Mouse (Mus musculus) T-helper 1 cell (primary cell): Measurements from ENCODE around the gene Csnk2a2.

ENCODE experiments used
- in situ Hi-C: fragments of 300-600 bp; cut with MboI, MseI; formaldehyde crosslinking; loops from one replicate; pipeline ENCODE4 v1.15.1; 2025; ENCODE audit warnings: high pct_unique_total_duplicates

Csnk2a2 gene

DNA sequence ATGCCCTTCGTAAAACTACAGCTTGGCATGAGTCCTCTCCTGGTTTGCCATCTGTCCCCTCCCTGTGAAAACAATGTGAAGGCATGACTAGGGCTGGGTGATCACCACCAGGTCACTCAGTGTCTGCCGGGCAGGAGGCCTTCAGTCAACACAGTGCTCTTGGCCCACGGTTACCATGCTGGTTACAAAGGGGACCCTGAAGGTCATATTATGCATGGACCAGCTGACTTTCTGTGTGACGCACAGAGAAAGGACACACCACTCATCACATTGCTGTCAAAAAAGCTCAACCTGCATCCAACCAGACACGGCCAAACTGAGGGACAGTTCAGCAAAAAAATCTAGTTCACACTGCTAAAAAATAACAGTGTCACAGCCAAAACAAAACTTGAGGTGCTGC, at the start of gene Csnk2a2:
Gene Csnk2a2 (minus strand): TSS at position 34 of the 400 bp plus-strand sequence.
- in situ Hi-C loops, result loop anchor here (10.0 kb wide), 1 partner anchor 1455 kb away; the partner anchor contains the start of genes Nudt21 and Ogfod1

DNA sequence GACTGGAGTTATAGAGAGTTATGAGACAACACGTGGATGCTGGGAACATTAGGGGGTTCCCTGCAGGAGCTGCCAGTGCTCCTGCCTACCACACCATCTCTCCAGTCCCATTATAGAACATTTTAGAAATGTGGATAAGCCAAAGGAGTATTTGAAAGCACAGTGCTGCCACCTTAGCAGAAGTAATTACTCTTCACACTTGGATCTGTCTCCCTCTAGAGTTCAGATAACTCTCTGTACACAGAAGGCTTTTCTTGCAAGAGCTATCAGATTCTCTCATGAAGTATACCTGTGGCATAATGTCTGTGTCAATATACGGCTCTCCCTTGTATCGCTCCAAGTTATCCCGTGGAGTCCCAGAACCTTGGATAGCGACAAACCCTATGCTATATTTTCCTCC, 49.6 kb upstream of the Csnk2a2 start:
- in situ Hi-C loops, result no loop called here

DNA sequence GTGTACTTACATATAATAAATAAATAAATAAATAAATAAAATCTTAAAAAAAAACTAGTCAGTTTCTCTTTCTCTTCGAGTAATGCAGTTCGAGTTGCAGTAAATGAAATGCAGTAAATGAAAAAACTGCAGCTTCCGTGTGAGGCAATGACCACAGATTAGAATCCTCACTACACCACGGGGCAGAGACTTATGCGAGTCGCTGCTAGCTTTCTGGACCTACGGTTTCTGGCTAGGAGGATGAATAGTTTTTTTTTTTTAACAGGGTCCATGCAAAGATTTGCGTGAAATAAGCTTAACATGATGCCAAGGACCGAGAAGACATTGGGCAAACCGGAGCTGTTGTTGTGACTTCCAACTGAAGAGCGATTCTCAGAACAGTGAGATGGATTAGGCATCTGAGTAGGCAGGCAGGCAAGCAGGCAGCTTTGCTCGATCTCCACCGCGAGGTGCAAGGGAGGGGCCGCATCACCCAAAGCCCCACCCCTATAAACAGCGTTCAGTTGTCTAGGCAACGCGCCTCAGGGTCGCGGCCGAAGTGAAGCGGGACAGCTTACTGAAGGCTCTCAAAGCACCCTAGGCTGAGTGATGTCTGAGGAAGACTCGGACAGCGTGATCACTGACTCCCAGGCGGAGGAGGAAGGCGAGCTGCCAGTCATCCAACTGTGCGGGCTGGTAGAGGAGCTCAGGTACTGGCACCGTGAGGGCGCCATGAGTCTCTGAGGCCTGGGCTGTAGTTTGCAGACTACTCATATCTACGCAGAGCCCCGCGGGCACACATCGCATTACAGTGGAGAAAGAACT, 43.9 kb upstream of the Csnk2a2 start, which contains the start of gene Ccdc113:
Gene Ccdc113 (plus strand): TSS at position 502 of the 804 bp plus-strand sequence.
- in situ Hi-C loops, result no loop called here

DNA sequence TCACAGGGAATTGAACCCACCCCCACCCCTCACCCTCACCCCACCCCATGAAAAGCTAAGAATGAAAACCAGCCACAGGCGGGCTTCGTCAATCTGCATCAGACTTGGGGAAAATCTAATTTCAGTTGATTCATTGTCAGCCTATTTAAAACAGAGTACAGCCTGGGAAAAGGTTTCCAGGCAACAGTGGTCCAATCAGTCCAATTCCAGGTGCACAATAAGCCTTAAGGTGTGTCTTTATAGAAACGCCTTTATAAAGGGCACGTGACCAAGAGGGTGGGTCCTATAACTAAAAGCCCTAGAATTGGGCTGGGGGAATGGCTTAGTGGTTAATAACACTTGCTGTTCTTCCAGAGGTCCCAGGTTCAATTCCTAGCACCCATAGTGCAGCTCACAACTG, 42.4 kb upstream of the Csnk2a2 start:
- in situ Hi-C loops, result no loop called here

DNA sequence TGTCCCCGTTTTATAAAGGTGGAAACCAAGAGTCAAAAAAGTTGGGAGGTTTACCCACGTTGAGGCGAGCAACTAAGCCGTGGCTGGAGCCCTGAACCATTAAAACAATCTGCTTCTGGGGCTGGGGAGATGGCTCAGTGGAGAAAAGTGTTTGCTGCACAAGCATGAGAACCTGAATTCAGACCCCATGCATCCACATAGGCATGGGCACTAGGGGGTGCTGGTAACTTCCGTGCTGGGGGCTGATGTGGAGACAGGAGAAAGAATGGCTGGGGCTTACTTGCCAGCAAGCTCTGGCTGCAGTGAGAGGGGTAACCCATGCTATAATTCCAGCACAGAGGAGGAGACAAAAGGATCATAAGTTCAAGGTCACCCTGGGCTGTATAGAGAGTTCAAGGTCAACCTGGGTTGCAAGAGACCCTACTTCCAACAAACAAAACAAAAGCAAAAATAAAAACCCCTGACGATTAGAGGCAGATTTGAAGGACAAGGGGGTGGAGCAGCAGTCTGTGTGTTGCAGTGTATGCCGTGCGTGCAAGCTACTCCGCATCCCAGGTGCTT, 39.0 kb upstream of the Csnk2a2 start:
- in situ Hi-C loops, result no loop called here

DNA sequence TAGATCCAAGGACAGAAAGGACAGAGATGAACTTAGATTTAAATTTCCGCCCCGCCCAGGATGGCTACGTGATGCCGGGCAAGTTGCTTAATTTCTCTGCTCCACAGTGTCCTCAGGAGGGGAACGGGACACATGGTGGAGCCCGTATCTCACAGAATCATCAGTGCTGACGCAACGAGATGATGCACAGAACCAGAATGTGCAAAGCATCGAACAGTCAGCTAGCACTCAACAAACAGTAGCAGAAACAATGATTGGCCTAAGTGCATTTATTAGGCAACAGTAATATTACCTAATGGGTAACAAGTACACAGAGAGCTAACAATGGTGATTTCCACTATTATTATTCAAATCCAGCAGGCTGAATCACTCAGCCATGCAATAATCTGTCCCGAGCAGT, 38.4 kb upstream of the Csnk2a2 start:
- in situ Hi-C loops, result no loop called here

DNA sequence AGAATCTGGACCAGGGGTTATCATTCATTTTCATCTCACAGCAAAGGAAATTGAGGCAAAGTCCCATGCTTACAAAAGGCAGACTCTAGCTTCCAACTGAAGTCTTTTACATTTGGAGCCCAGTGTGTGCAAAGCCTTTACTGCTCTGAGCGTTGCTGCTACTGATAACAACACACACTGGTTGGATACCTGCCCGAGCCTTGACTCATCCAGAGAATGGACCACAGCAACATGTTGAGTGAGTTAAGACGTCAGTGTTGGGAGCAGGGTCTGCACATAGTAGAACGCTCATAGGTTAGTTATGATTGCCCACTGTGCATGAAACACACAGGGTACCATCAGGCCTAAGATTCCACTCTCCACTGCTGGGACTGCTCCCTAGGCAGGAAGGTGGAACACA, 34.2 kb upstream of the Csnk2a2 start:
- in situ Hi-C loops, result no loop called here

DNA sequence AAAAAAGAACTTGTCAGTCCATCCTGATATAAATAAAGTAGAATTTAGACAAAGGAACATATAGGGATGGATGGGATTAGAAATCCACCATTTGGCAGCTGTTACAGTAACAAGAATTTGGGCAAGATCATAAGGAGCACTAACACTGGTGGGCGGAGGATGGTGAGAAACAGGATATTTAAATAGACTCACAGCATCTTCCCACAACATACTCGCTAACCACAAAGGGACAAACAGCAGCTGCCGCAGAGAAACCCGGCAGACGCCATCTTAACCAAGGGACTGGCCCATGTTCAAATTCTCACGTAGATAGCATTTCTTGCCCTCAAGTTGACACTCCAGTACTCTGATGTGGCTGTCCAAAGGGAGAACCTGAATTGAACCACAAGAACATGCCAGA, 27.1 kb upstream of the Csnk2a2 start:
- in situ Hi-C loops, result no loop called here

DNA sequence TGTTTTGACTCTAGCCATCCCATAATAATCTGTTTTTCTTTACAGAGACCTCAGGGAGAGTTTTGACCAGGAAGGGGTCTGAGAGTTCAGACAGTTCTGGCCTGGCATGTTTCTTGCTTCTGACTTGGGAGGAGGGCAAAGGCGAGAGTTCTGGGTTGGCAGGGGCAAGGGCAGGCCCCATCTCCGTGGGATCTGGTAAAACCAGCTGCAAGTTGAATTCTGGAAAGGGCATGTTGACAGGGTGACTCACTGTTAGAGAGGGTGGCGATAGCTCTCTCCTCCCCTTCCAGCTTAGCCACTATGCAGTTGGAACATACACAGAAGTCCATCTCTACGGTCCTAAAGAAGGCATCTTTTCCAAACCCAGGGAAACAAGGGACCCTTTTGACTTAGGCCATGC, 23.4 kb upstream of the Csnk2a2 start:
- in situ Hi-C loops, result no loop called here

DNA sequence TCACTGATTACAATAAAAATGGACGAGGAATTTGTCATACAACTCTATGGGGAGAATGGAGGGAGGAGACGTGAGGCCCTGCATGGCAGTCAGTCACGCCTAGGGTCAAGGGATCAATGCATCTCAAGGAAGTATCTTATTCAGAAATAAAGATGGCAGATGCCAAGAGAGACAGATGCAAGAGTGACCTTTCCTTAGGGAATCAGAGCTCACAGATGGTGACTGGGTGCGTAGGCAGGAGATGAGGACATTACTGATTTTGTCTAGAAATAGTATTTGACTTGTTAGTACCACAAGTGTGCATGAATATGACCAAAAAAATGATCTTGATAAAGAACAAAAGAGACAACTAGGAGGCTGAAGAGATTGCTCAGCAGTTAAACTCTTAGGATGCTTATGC, 22.4 kb upstream of the Csnk2a2 start:
- in situ Hi-C loops, result no loop called here

DNA sequence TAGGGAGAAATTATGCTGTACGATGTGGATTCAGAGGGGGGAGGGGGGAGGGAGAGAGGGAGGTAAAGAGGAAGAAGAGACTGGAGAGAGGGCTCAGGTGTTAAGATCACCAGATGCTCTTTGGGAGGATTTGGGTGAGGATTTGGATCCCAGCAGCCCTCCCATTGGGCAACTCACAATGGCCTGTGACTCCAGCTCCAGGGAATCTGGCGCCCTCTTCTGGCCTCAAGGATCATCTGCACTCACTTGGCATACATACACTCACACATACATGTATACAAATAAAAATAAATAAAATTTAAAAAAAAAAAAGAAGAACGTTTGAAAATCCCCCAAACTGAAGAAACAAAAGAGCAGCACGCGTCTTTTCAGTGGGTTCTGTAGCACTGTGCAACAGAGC, 16.4 kb upstream of the Csnk2a2 start:
- in situ Hi-C loops, result no loop called here

DNA sequence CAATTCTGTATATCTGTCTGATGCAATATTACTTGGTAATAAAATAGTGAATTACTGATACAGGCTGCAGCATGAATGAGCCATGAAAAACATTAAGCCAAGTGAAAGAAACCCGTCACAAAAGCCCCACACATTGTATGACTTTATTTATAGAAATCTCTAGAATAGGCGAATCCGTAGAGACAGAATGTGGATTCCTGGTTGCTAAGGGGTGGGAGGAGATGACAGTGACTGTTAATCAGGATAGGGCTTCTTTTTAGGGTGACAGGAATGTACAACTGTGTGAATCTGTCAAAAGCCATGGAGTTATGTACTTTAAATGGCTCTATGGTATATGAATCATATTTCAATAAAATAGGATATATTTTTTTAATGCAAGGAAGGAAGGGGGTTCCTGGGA, 15.8 kb upstream of the Csnk2a2 start:
- in situ Hi-C loops, result no loop called here

DNA sequence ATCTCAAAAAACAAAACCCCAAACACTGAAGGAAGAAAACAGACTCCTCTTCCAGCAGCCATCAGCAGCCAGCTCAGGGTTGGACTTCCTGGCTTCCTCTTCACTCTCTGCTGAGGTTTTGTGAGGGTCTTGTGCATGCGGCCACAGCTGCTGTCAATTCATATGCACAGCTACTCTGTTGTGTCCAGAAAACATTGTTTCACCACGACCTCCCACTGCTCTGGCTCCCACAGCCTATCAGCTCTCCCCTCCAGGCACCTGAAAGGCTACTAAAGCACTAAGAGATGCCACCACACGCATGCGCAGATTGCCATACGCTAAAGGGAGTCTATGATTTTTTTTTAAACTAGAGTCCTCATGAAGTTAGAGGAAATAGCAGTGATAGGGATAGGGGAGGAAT, 15.0 kb upstream of the Csnk2a2 start:
- in situ Hi-C loops, result no loop called here

DNA sequence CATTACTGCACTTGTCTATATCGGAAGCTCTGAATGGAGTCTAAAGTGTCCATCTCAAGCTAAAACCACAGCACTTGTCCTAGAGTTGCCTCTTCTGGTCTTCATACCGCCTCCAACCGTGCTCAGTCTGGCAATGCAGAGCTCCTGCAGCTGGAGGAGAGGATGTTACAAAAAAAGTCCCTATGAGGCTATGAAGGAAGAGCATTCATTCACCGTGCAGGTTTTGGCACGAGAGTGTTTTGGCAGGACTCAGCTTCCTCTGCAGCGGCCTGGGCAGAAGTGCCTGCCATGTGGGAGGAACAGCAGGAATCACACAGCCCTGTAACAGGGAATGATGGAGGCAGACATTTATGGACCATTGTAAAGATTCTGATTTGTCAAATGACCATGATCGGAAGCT, 12.6 kb upstream of the Csnk2a2 start:
- in situ Hi-C loops, result no loop called here

DNA sequence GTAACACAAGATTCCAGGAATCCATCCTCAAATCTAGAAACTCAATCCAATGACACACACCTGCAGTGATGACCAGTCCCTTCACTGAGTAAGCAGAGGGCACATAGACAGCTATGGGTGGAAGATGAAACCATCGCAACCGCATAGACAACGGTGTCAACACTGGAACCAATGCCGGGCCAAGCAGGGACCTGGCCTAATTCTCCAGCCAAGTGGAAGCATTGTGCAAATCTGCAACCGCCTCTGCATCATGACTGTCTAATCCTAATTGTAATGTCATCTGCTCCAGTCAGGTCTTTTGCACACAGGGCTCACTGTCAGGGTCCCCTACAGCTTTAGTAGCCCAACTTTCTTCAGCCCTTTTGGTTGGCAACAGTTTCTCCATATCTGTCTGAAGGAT, 10.6 kb upstream of the Csnk2a2 start:
- in situ Hi-C loops, result no loop called here

DNA sequence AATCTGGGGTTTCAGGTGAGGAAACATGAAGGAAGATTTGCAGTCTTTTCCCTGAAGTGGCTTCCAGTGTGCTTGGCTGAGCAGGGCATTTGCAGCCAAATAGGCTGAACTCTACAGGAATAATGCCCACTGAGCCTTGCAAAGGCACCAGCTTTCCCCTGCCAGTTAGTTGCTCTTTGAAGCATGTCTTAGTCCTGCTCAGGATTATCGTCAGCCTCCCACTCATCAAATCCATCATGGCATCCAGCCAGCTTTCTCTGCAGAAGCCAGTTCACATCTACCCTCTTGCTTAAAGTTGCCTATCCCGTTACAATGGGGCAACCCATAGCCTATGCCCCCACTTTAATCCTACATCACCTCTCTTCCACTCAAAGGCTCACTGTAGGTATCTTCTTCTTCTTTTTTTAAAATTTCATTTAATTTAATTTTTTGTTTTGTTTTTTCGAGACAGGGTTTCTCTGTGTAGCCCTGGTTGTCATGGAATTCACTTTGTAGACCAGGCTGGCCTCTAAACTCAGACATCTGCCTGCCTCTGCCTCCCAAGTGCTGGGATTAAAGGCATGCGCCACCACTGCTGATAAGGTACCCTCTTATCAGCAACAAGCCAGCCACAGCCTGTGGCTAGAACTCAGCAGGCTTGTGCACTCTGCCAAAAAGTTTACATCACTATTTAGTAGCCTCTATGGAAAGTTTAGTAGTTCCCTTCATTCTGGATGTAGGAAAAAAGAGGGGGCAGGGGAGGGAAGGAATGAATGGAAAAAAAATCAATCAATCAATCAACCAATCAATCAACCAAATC, 9.6 kb upstream of the Csnk2a2 start:
- in situ Hi-C loops, result loop anchor here (10.0 kb wide), 1 partner anchor 1465 kb away; the partner anchor contains the start of genes Nudt21 and Ogfod1

DNA sequence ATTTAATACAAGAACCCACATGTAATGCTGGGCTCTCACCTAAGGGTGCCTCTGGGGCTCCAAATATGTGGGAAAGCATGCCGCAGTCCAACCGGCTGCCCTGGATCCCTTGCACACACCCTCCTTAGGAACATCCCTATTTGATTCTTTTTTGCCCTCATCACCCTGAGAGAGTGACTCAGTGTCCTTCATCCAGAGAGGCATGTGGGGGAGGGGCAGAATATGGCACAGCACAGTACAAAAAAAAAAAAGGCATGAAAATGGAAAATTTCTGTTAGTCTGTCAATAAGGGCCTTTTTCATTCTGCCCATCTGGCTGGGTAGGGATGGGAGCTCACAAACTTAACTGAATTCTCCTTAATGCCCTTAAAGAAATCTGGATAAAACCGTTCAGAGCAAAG, 8.0 kb upstream of the Csnk2a2 start:
- in situ Hi-C loops, result loop anchor here (10.0 kb wide), 1 partner anchor 1463 kb away; the partner anchor contains the start of genes Nudt21 and Ogfod1

DNA sequence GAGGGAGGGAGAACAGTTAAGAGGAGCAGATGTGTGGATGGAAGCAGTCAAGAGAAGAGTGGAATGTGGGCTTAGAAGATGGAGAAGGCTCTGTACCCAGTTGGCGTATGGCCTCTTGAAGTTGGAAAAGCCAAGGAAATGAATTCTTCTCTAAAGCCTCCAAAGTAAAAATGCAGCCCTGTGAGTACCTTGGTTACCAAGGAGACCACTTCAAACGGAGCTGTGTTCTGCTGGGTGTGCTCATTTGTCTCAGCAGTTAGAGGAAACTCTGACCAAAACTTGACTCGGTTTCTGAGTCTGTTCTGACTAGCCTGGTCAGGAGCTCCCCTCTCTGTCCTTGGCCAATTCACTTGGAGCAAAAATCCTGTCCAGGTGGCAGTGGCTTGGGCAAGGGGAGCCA, 6.6 kb upstream of the Csnk2a2 start:
- in situ Hi-C loops, result loop anchor here (10.0 kb wide), 1 partner anchor 1462 kb away; the partner anchor contains the start of genes Nudt21 and Ogfod1

DNA sequence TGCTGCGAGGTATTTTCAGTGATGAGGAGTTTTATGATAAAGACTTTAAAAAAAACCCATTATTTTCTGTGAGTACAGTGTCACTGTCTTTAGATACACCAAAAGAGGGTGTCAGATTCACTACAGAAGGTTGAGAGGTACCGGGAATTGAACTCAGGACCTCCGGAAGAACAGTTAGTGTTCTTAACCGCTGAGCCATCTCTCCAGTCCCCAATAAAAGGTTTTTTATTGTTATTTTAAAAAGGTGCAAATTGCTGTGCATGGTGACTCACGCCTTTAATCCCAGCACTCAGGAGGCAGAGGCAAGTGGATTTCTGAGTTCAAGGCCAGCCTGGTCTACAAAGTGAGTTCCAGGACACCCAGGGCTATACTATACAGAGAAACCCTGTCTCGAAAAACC, 5.6 kb upstream of the Csnk2a2 start:
- in situ Hi-C loops, result loop anchor here (10.0 kb wide), 1 partner anchor 1461 kb away; the partner anchor contains the start of genes Nudt21 and Ogfod1

DNA sequence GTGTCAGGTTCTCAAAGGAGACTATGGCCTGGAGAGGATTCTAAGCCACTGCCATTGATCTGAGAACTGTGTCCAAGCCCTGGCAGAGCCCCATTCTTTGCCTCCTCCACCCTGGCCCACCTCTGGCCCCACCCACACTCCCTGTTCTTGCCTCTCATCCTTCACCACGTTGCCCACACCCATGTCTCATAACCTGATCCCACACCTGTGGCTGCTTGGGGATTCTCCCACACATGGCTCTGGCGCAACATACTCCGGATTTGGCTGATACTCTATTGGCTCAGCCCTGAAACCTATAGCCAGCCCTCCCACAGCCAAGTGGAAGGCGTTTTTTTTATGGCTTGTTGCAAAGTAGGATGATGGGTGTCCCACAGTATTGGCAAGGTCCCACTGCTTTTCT, 2.2 kb upstream of the Csnk2a2 start:
- in situ Hi-C loops, result loop anchor here (10.0 kb wide), 1 partner anchor 1457 kb away; the partner anchor contains the start of genes Nudt21 and Ogfod1

DNA sequence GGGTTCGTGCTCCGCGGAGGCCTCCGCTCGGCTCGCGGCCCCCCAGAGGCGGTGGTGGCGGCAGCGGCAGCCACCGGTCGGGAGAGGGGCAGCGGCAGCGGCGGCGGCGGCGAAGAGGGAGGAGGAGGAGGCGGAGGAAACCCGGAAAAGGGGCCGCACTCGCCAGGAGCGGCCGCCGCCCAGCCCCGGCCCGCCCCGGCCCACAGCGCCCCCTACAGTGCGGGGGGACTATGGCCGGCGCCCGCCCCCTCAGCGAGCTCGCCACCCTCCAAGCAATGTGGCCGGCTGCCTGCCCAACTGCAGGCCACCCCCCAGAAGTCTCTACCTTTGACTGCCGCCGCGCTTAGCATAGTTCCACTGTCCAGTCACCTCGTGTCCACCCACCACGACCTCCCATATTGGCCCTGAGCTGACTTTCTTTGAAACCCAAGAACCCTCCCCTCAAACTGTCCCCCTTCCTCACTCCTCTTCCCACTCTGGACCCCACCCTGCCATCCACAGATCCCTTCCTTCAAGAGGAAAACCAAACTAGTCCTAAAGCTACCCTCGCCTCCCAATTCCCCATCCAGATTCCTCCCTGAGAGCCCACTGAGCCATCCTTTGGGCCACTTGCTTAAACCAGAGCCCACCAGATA, 1.0 kb downstream of the Csnk2a2 start:
- in situ Hi-C loops, result loop anchor here (5.0 kb wide), 1 partner anchor 37 kb away; no protein-coding TSS in a partner anchor
